Mouse (Mus musculus) liver, embryonic 14.5 days (tissue): ENCODE measurements around the gene Hic1. TPM values are rescaled to one million over a fixed set of nuclear protein-coding genes. Genes with fewer than 3 reads are reported as not detected.

ENCODE experiments used
- ATAC-seq: fragments of 200-750 bp; cut with Nextera tagmentation; 2 replicates; pipeline ENCODE4 v1.8.0; 2017; ENCODE audit warnings: moderate number of reproducible peaks, mild to moderate bottlenecking, moderate library complexity; ENCODE audit not compliant: insufficient read depth
- DNase-seq, 3 experiments: peaks; one replicate each; pipeline ENCODE4 v3.0.0-alpha.2; 2012 to 2013; ENCODE audit warnings: low read depth in 3 of 3, low spot score in 3 of 3
- H3K27ac ChIP-seq: fragments of 300-500 bp; sonication (generic); 2 replicates; pipeline ENCODE4 v1.5.1; 2014; ENCODE audit warnings: moderate library complexity, mild to moderate bottlenecking, control low read depth, inconsistent platforms
- H3K27me3 ChIP-seq: fragments of 300-500 bp; sonication (generic); 2 replicates; pipeline ENCODE4 v1.6.1; 2014; ENCODE audit warnings: mild to moderate bottlenecking, low read length, moderate library complexity; ENCODE audit not compliant: control insufficient read depth, insufficient read depth
- H3K36me3 ChIP-seq: fragments of 300-500 bp; sonication (generic); replicated peaks from 2 replicates; pipeline ENCODE4 v1.6.1; 2014; ENCODE audit warnings: low read depth; ENCODE audit not compliant: control insufficient read depth, insufficient read depth
- H3K4me1 ChIP-seq, 2 experiments: fragments of 200-500 bp in 1 of 2; fragments of 300-500 bp in 1 of 2; sonication (generic) in 1 of 2; replicated peaks; 2 replicates each; pipeline ENCODE4 v1.6.1; 2012 to 2014; ENCODE audit warnings: antibody characterized with exemption in 1 of 2, inconsistent platforms in 1 of 2, low read length in 1 of 2; ENCODE audit not compliant: control insufficient read depth in 2 of 2, insufficient read depth in 2 of 2
- H3K4me2 ChIP-seq: fragments of 300-500 bp; sonication (generic); 2 replicates; pipeline ENCODE4 v1.6.1; 2014; ENCODE audit warnings: low read depth, mild to moderate bottlenecking, control low read depth, moderate library complexity
- H3K4me3 ChIP-seq, 2 experiments: fragments of 200-500 bp in 1 of 2; fragments of 300-500 bp in 1 of 2; sonication (generic) in 1 of 2; 2 replicates each; pipeline ENCODE4 v1.5.1; 2012 to 2014; ENCODE audit warnings: low read depth in 2 of 2, low read length in 2 of 2, mild to moderate bottlenecking in 2 of 2, control low read depth in 1 of 2, inconsistent platforms in 1 of 2, moderate library complexity in 1 of 2; ENCODE audit not compliant: insufficient read depth in 1 of 2
- H3K9ac ChIP-seq: fragments of 300-500 bp; sonication (generic); replicated peaks from 2 replicates; pipeline ENCODE4 v1.6.1; 2014; ENCODE audit warnings: mild to moderate bottlenecking, control low read depth, moderate library complexity
- H3K9me3 ChIP-seq: fragments of 300-500 bp; sonication (generic); 2 replicates; pipeline ENCODE4 v1.6.1; 2016; ENCODE audit warnings: low read length, mixed read lengths; ENCODE audit not compliant: control insufficient read depth
- CTCF ChIP-seq: IDR thresholded peaks from 2 replicates; pipeline ENCODE4 v1.5.1; 2016; ENCODE audit warnings: antibody characterized with exemption, low read depth, control low read depth
- EP300 ChIP-seq: IDR thresholded peaks from 2 replicates; pipeline ENCODE4 v1.6.1; 2016; ENCODE audit warnings: antibody characterized with exemption, low read depth
- WGBS: fragments of 180-500 bp; shearing (Covaris S2); extraction: QIAGEN DNeasy Blood & Tissue Kit; methylation state at CpG from one replicate; pipeline ENCODE4 v1.1.7; 2014; ENCODE audit not compliant: insufficient replicate concordance; 5-methylcytosine and 5-hydroxymethylcytosine counted together
- polyA plus RNA-seq, 2 experiments: library from polyadenylated mRNA; depleted of rRNA in 1 of 2; stranded (reverse) in 1 of 2; unstranded in 1 of 2; fragments of >200 nt; fragmentation: Nextera tagmentation in 1 of 2; extraction: Ambion mirVana in 1 of 2; gene quantifications; 2 replicates each; pipeline versions ENCODE4 v1.2.1 to v1.2.3; 2012 to 2014

Hic1 gene
- polyA plus RNA-seq, 2 experiments = 0.28 to 0.97 TPM

DNA sequence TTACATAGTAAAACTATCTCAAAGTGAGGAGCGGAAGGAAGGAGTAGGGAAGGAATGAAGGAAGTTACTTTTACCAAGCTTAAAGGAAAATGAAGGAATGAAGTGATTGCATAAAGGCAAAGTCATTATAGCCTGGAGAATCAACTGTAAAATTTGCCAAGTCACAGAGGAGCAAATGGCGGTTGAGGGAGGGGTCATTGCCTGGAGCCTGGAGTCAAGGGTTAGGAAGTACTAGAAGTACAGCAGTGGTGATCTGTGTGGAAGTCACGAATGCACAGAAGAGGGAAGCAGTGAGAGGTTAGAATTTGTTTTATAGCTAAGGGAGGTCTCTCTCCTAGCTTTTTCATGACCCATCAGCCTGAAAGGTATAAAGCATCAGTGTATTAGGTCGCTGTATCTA lies 38.0 kb downstream of the Hic1 start:
- Histone ChIP-seq H3K4me3 (no peak overlapping the region), H3K9me3 (no peaks in the 10 kb centered on the region), H3K36me3 (no peaks in the 10 kb centered on the region), H3K27me3 (no peaks in the 10 kb centered on the region), H3K4me1 (no peaks in the 10 kb centered on the region), H3K4me2 (no peak overlapping the region), H3K27ac (no peak overlapping the region), H3K9ac (no peak overlapping the region)
- no peak for ATAC-seq
- no peak for DNase-seq
- WGBS = 55% methylated on average over 4 of the region's 4 CpGs
- TF ChIP-seq EP300 (no peak), CTCF (no peak)

DNA sequence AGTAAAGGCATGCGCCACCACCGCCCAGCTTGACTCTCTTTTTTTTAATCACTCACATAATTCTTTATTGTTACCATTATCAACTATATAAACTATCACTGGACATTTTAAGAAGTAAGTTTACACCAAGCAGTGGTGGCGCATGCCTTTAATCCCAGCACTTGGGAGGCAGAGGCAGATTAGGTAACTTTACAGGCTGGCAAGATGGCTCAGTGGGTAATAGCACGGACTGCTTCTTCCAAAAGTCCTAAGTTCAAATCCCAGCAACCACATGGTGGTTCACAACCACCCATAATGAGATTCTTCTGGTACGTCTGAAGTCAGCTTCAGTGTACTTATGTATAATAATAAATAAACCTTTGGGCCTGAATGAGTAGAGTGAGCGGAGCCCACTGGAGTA lies 39.8 kb downstream of the Hic1 start:
- H3K4me1 ChIP-seq = no peaks in the 10 kb centered on the region
- H3K9ac ChIP-seq = no peak overlapping the region
- no peak overlapping the region for H3K4me2 ChIP-seq
- TF ChIP-seq CTCF (no peak), EP300 (no peak)
- no peak for ATAC-seq
- no peak overlapping the region for H3K27ac ChIP-seq
- no peak overlapping the region for H3K4me3 ChIP-seq
- H3K27me3 ChIP-seq = no peaks in the 10 kb centered on the region
- 85% methylated on average over 6 of the region's 6 CpGs for WGBS
- H3K36me3 ChIP-seq = no peaks in the 10 kb centered on the region
- no peak for DNase-seq
- H3K9me3 ChIP-seq = no peaks in the 10 kb centered on the region

DNA sequence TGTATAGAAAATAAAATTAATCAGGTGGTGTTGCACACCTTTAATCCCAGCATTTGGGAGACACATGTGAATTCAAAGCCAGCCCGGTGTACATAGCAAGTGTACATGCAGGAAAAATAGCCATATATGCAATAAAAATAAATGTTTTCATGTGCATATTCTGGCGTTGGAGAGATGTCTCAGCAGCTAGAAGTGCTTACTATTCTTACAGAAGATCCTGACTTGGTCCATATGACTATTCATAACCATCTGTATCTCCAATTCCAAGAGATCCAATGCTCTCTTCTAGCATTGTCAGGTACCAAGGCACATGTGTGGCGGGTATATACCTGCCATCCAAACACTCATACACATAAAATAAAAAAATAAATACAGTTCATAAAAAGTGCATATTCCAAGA lies 42.9 kb downstream of the Hic1 start:
- DNase-seq (no peak), ATAC-seq (no peak)
- H3K27me3 ChIP-seq = no peaks in the 10 kb centered on the region
- no peak overlapping the region for H3K27ac ChIP-seq
- 70% methylated on average over 3 of the region's 3 CpGs for WGBS
- H3K4me2 ChIP-seq = no peak overlapping the region
- no peak overlapping the region for H3K9ac ChIP-seq
- H3K36me3 ChIP-seq = no peaks in the 10 kb centered on the region
- H3K9me3 ChIP-seq = no peaks in the 10 kb centered on the region
- no peak for TF ChIP-seq EP300
- TF ChIP-seq CTCF = no peak
- no peaks in the 10 kb centered on the region for H3K4me1 ChIP-seq
- H3K4me3 ChIP-seq = no peak overlapping the region

DNA sequence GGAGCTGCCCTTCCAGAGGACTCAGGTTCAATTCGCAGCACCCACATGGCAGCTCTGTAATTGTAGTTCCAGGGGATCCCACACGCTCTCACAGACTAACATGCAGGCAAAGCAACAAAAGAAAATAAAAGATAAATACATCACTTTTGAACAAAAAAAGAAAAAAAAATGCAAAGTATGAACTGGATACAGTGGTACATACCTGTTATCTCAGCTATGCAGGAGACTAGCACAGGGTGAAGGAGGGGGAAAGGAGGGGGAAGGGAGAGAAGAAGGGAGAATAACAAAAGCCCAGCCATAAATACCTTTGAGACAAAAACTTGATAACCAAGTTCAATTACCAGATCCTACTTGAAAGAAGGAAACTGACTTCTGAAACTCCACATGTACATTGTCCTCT lies 44.9 kb downstream of the Hic1 start:
- WGBS = 67% methylated on average over 2 of the region's 2 CpGs
- DNase-seq (no peak), ATAC-seq (no peak)
- no peak overlapping the region for H3K4me2 ChIP-seq
- no peak for TF ChIP-seq EP300
- TF ChIP-seq CTCF = no peak
- no peaks in the 10 kb centered on the region for H3K27me3 ChIP-seq
- H3K4me1 ChIP-seq = no peaks in the 10 kb centered on the region
- H3K9me3 ChIP-seq = no peaks in the 10 kb centered on the region
- H3K27ac ChIP-seq = no peak overlapping the region
- no peaks in the 10 kb centered on the region for H3K36me3 ChIP-seq
- no peak overlapping the region for H3K9ac ChIP-seq
- H3K4me3 ChIP-seq = no peak overlapping the region

DNA sequence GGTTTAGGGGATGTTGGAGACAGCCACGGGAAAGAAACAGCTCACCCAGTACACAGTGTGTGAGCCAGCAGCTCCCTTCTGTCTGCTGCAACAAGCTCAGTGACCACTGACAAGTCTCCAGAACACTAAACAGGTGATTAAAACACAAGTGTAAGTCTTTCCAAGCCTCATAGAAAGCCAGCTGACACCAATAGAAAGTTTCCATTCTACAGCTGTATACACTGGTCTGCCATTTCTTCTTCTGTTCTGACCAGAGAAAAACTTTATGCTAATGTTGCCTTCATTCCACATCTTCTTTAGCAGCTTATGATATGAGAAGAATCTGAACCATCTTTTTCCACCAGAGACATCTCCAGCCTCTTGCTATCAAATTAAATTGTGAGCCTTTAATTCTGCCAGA lies 48.0 kb downstream of the Hic1 start:
- Histone ChIP-seq H3K9ac (no peak overlapping the region), H3K36me3 (no peaks in the 10 kb centered on the region), H3K4me1 (no peaks in the 10 kb centered on the region), H3K27me3 (no peaks in the 10 kb centered on the region), H3K4me2 (no peak overlapping the region), H3K9me3 (no peaks in the 10 kb centered on the region), H3K4me3 (no peak overlapping the region), H3K27ac (no peak overlapping the region)
- ATAC-seq (no peak), DNase-seq (no peak)
- no peak for TF ChIP-seq CTCF
- no peak for TF ChIP-seq EP300
- WGBS = 46% methylated on average over 1 of the region's 1 CpGs
